Mouse (Mus musculus) erythroid progenitor cell, adult 5-6 weeks (primary cell): ENCODE results near the gene Mrpl52. TPM values are rescaled to one million over a fixed set of nuclear protein-coding genes. Genes with fewer than 3 reads are reported as not detected.
A peak's percentile ranks its signal among the peaks of the same experiment; 100 is the strongest.

Source experiments
- ATAC-seq: replicated peaks from 2 replicates; pipeline ENCODE4 v1.8.0; 2016; ENCODE audit warnings: moderate number of reproducible peaks, mild to moderate bottlenecking, moderate TSS enrichment, inconsistent platforms; ENCODE audit not compliant: poor library complexity, low FRiP score, severe bottlenecking
- total RNA-seq, 2 experiments: library from RNA; stranded (forward) in 1 of 2; stranded (reverse) in 1 of 2; fragments of 150-400 nt in 1 of 2; fragments of 186-747, 209-891 nt in 1 of 2; gene quantifications; 2 replicates each; pipeline versions ENCODE4 v1.2.3 to v1.2.4; 2015 to 2017; ENCODE audit warnings: low replicate concordance in 2 of 2

Mrpl52 gene
- total RNA-seq, 2 experiments from 2014 or later: 1.1 to 93.1 TPM

- no peak for ATAC-seq
These were observed 4.8 kb downstream of the Mrpl52 start, which contains the start of gene Mmp14 for GRCm38 (mm10) chr14:54431334-54432077. TSS of gene Mmp14 (plus strand) at chr14:54431612.

- peak; percentile 37 for ATAC-seq
These were observed 5.5 kb downstream of the Mrpl52 start for GRCm38 (mm10) chr14:54432078-54432836.

GRCm38 (mm10) chr14:54432837-54433830 lies 6.4 kb downstream of the Mrpl52 start:
- no peak for ATAC-seq

DNA sequence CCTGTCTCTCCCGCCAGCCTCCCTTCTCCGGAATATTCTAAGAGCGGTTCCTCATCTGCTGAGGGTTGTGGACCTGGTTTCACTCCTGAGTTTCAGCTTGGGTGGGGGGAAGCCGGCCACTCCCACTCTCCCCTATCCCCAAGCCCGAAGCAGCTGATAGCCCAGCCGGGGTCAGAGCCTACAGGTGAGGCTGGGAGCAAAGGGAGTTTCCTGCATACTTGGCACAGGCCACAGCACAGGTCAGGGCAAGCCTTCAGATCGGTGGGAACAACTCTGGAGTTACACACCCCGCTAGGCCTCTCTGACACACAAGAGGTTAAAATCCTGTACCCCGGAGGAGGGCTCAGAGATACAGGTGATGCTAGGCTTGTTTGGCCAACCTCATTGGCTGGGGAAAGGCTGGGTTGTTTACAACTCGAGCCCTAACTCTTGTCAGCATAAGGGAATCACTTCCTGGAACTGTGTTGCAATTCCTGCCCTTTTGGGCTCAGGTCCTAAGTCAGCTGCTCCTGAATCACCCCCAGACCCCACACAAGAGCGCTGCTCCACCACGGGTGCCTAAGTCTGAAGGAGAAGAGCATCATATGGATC lies 7.3 kb downstream of the Mrpl52 start:
- no peak for ATAC-seq

DNA sequence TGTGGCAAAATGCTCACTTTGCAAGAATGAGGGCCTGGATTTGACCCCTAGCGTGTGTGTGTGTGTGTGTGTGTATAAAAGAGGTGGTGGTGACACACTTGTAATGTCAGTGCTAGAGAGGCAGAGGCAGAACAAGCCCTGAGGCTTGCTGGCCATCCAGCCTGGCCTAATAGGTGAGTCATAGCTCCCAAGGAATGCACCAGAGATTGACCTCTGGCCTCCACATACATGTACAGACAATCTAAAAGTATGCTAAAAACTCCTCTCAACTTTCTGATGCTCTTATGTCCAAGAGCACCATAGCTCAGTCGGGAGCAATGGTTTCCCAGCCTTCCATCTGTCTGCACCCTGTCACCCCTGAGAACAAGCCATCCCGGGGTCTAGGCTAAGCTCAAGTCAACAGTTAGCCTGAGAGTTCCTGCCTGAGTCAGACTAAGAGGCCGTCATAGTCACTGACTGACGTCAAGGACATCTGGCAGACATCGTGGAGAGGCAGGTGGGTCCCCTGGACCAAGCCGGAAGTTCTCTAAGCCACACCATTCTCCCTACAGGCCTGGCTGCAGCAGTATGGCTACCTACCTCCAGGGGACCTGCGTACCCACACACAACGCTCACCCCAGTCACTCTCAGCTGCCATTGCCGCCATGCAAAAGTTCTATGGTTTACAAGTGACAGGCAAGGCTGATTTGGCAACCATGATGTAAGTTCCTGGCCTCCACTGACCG lies 8.6 kb downstream of the Mrpl52 start:
- ATAC-seq: no peak

- no peak for ATAC-seq
These were observed 12.4 kb downstream of the Mrpl52 start for GRCm38 (mm10) chr14:54439155-54439554.

DNA sequence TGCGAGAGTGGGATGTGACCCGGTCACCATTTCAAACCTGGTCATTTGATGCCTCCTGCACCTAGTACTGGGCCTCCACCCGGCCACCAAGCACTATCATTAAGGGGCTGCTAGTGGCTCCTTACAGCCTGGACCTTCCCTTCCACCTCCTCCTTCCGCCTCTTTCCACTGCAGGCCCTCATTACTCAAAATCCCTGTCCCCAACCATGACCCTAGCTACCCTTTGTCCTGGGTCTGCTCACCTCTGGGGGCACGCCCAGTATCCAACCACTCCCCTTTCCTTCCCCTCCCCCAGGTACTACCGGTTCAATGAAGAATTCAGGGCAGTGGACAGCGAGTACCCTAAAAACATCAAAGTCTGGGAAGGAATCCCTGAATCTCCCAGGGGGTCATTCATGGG lies 12.9 kb downstream of the Mrpl52 start:
- ATAC-seq: no peak

- no peak for ATAC-seq
These were observed 13.8 kb downstream of the Mrpl52 start for GRCm38 (mm10) chr14:54440538-54440937.

GRCm38 (mm10) chr14:54441365-54441764 lies 14.7 kb downstream of the Mrpl52 start:
- no peak for ATAC-seq

DNA sequence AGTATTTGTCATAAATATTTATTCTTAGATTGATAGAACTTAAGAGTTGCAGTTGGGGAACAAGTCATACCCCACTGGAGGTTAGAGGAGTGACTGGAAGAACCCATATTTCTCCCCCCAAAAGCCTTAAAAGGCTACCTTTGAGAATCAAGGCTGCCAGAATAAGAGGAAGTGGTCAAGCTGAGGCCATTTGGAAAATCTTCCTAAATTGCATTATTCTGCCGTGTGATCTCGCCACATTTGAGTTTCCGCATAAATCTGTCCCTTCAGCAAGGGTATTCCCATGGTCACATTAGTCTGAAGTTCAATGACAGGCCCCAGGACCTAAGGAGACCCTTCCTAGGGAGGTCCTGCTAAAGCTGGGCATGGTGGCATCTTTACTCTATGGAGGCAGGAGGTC lies 15.8 kb downstream of the Mrpl52 start:
- no peak for ATAC-seq

DNA sequence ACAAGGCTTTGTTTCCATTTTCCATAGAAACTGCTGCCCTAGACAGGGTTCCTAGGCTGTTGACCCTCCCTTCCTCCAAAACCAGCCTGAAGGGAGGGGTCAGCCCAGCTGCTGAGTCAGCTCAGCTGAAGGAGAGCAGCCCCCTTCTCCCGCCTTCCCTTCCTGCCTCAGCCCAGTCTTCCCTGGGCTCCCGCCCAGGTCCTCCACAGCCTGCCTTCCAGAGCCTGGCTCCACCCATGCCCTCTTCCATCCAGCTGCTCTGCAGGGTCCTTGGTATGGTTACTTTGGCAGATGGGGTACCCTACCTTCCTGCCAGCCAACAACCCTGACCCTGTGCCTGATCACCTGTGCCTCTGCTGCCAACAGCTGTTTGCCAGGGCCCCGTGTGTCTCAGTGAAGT lies 16.5 kb downstream of the Mrpl52 start:
- ATAC-seq: no peak

DNA sequence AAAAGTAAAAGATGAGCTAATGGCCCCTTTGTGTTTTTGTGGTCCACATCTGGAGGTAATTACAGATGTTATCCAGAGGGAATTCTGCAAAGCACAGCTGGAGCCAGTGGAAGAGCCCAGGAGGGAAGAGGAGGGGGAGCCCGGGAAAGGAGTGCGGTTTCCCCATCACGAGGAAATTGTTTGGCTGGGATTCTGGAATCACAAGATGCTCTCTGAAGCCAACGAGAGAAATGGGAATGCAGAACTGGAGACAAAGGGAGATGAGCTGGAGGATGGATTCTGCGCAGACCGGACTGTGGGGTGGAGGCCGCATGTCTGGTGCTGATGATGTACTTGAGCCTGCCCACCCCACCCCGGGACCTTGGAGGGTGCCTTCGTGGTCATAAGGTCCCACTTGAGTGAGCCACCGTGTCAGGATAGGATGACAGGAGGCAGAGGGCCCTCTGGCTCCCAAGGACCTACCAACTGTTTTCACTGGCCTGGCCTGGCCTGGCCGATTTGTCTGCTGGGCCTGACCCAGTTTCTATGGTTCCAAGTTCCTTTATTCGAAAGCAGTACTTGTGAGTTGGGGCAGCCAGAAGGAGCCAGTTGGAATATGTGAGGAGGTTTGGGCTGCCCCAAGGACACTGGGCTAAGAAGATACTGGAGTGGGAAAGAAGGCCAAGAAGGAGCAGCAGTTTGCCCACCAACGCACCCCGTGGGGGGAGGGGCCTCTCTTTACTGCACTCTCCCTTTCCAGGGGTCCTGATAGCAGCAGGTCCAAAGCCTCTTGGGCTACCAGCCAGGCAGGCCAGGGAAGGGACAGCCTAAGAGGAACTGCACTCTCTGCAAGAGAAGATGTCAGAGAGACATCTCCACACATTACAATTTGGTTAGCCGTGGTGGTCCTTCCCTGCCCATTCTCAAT lies 17.3 kb downstream of the Mrpl52 start:
- no peak for ATAC-seq

- no peak for ATAC-seq
These were observed 18.8 kb downstream of the Mrpl52 start for GRCm38 (mm10) chr14:54445476-54445875.

DNA sequence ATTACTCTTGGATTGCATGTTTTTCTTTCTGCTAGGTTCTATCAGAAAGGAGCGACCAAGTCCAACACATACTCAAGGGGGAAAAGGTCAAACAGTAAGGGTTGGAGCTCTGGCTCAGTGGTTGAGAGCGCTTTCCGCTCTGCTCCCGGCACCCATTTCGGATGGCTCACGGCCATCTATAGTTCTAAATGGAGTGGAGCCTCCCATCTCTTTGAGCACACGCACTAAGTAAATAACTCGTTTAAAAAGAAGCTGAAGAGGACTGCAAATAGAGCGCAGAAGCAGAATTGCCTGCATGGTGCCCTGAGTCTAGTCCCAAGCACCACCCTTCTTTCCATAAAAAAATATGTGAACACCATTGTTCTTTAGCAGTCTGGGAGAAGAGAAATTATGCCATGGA lies 26.9 kb downstream of the Mrpl52 start:
- ATAC-seq: no peak

DNA sequence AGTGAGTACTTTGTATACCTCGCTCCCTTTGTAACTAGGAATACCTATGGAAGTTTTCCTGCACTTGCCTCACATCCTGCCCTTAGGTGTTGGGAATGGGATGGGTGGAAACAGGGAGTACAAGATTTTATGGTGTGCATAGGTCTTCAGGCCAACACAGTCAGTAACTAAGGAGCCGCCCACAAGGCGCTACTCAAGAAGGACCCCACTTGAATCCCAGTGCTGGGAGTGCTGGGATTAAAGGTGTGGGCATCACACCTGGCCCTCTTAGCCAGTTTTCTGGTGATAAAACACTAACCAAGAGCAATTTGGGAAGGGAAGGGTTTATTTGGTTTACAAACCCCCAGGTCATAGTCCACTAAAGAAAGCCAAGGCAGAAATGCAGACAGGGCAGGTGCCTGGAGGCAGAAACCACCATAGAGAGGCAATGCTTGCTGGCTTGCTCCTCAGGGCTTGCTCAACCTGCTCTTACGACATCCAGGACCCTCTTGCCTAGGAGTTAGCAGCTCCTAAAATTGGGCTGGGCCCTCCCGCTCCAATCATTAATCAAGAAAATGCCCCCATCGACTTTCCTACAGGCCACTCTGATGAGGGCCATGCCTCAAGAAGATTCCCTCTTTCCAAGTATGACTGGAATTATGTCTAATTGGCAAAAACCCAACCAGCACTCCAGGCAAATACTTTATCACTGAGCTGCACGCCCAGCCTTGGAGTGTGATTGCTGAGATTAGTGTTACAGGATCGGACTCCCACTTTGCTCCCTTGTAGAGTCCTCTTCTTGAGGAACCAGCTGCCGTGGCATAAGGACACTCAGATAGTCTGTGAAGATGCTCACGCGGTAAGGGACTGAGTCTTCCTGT lies 28.2 kb downstream of the Mrpl52 start:
- no peak for ATAC-seq

DNA sequence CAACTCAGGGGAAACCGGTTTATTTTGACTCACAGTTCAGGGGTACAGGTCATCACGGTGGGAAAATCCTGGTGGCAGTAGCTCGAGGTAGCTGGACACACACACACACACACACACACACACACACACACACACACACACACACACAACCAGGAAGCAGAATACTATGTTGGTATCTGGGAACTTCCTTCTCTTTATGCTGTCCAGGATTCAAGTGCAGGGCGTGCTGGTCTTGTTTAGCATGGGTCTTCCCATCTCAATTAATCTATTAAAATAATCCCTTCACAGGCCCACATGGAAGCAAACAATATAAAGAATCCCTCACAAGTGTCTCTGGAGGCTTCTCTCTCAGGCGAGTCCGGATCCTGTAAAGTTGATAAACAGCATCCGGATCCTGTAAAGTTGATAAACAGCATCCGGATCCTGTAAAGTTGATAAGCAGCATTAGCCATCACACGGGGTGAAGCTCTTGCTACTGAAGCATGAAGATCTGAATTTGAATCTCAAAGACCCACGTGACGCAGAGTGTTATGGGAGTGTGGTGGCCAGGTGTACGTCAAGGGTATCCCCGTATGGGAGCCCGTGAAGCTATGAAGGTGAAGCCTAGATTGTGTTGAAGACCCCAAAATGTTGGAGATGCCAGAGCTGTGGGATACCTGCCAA lies 31.3 kb downstream of the Mrpl52 start:
- ATAC-seq: no peak

DNA sequence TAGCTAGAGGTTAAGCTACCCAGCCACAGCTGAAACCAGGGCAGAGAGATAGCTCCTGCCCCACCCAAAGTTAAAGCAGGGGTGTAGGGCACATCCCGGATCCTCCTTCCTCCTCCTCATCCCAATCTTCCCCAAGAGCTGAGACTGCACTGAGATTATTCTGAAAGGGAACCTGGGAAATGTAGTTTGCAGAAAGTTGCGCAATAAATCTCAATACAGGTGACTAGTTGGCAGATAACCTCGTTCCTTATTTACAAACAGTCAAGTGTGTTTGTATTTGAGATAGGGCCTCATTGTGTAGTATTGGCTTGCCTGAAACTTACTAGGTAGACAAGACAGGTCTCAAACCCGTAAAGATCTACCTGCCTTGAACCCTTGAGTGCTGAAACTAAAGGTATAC lies 35.4 kb downstream of the Mrpl52 start:
- ATAC-seq: no peak
